ENCODE assay signal across 12 mouse cellular contexts in genomic region chr6:108152661-108153269, GRCm38 (mm10). TPM values are rescaled to one million over a fixed set of nuclear protein-coding genes. Genes with fewer than 3 reads are reported as not detected.
DNase-seq lines count a peak whose midpoint lies in the region; ATAC-seq lines count a peak whose summit lies in the region.
"Had no signal": no experiment of that assay in that cellular context is flagged by ENCODE, and none has a peak within 500 bp of the region (broad histone marks: within the 10 kb centered on the region; RNA-seq: fewer than 3 reads in every experiment).

No protein-coding gene starts in this region.

- no peaks in the 10 kb centered on the region for H3K27me3 ChIP-seq in embryonic facial prominence, embryonic 14.5 days (replicated peaks; ENCODE audit: control insufficient read depth, insufficient read depth, low read length)
- no peaks in the 10 kb centered on the region for H3K27me3 ChIP-seq in embryonic facial prominence, embryonic 10.5 days (replicated peaks; ENCODE audit: low read depth, poor library complexity, severe bottlenecking)
- no peaks in the 10 kb centered on the region for H3K27me3 ChIP-seq in intestine, embryonic 14.5 days (replicated peaks; ENCODE audit: control insufficient read depth, insufficient read depth, low read length)
- H3K27me3 ChIP-seq: embryonic facial prominence, embryonic 12.5 days; limb, embryonic 15.5 days had no signal

- H3K4me1 ChIP-seq in embryonic facial prominence, embryonic 14.5 days (ENCODE audit: control insufficient read depth, insufficient read depth, low read length): peaks cover 8% of the 10 kb centered on the region; the same call in 1 of the 2 replicates
- peaks cover 4% of the 10 kb centered on the region; the same call in 1 of the 2 replicates for H3K4me1 ChIP-seq in embryonic facial prominence, embryonic 10.5 days
- no peaks in the 10 kb centered on the region for H3K4me1 ChIP-seq in intestine, embryonic 14.5 days (replicated peaks; ENCODE audit: control insufficient read depth, insufficient read depth, low read length)
- H3K4me1 ChIP-seq: limb, embryonic 15.5 days had no signal

- no peak overlapping the region for H3K27ac ChIP-seq in embryonic facial prominence, embryonic 14.5 days (replicated peaks; ENCODE audit: low read depth, low read length)
- H3K27ac ChIP-seq in embryonic facial prominence, embryonic 10.5 days (replicated peaks): no peak overlapping the region
- H3K27ac ChIP-seq in intestine, embryonic 14.5 days (ENCODE audit: low read depth): 0 out of 2 replicates have a peak overlapping the region, but pooled peaks have one; percentile 51
- H3K27ac ChIP-seq: embryonic facial prominence, embryonic 12.5 days; limb, embryonic 15.5 days had no signal

- ATAC-seq in embryonic facial prominence, embryonic 14.5 days (ENCODE audit: low read depth): no peak
- no peak for ATAC-seq in intestine, embryonic 14.5 days (replicated peaks; ENCODE audit: low FRiP score, low TSS enrichment, low read depth)
- ATAC-seq: inflammation-experienced regulatory T-cells, adult 6 months had no signal

- H3K4me2 ChIP-seq in embryonic facial prominence, embryonic 14.5 days (ENCODE audit: low read depth, low read length): no peak overlapping the region
- no peak overlapping the region for H3K4me2 ChIP-seq in intestine, embryonic 14.5 days (ENCODE audit: low read length)
- H3K4me2 ChIP-seq: embryonic facial prominence, embryonic 12.5 days; limb, embryonic 15.5 days had no signal

- no peak overlapping the region for H3K9ac ChIP-seq in embryonic facial prominence, embryonic 14.5 days (ENCODE audit: low read depth, low read length)
- H3K9ac ChIP-seq in intestine, embryonic 14.5 days (ENCODE audit: low read length): no peak overlapping the region
- H3K9ac ChIP-seq: embryonic facial prominence, embryonic 12.5 days; limb, embryonic 15.5 days had no signal

- peak; percentile 71 for DNase-seq in embryonic facial prominence, embryonic 14.5 days (ENCODE audit: low spot score)
- DNase-seq in embryonic facial prominence, embryonic 10.5 days (ENCODE audit: low spot score): no peak
- DNase-seq in lung, postnatal 10 days: peak; percentile 33
- DNase-seq in lung, adult 18-20 months: no peak
- no peak for DNase-seq in intestine, embryonic 14.5 days (ENCODE audit: low spot score)
- peak; percentile 54 for DNase-seq in right cerebral cortex, postnatal 14 days
- no peak for DNase-seq in embryo, embryonic 10.5 days (ENCODE audit: low spot score)
- DNase-seq in spleen, postnatal 14 days (ENCODE audit: low spot score in 2 of 2): no peak
- DNase-seq: gastrocnemius, postnatal 25 days had no signal

- H3K4me3 ChIP-seq in embryonic facial prominence, embryonic 14.5 days (ENCODE audit: low read depth, low read length): no peak overlapping the region
- no peak overlapping the region for H3K4me3 ChIP-seq in embryonic facial prominence, embryonic 10.5 days
- no peak overlapping the region for H3K4me3 ChIP-seq in intestine, embryonic 14.5 days (ENCODE audit: low read depth, low read length)
- H3K4me3 ChIP-seq: embryonic facial prominence, embryonic 12.5 days; limb, embryonic 15.5 days had no signal

- H3K36me3 ChIP-seq in embryonic facial prominence, embryonic 14.5 days (ENCODE audit: control insufficient read depth, insufficient read depth, low read length): no peaks in the 10 kb centered on the region
- H3K36me3 ChIP-seq in embryonic facial prominence, embryonic 10.5 days (replicated peaks): peaks cover 20% of the 10 kb centered on the region
- H3K36me3 ChIP-seq in intestine, embryonic 14.5 days (ENCODE audit: control insufficient read depth, insufficient read depth, low read length): 0 out of 2 replicates have a peak, but pooled peaks cover 3% of the 10 kb centered on the region
- H3K36me3 ChIP-seq: limb, embryonic 15.5 days had no signal

- 80% methylated on average over 9 of the region's 9 CpGs for WGBS in embryonic facial prominence, embryonic 14.5 days
- 94% methylated on average over 9 of the region's 9 CpGs for WGBS in embryonic facial prominence, embryonic 10.5 days
- 87% methylated on average over 9 of the region's 9 CpGs for WGBS in intestine, embryonic 14.5 days

- H3K9me3 ChIP-seq in embryonic facial prominence, embryonic 14.5 days (ENCODE audit: control insufficient read depth, low read length): no peaks in the 10 kb centered on the region
- H3K9me3 ChIP-seq in embryonic facial prominence, embryonic 10.5 days: no peaks in the 10 kb centered on the region
- H3K9me3 ChIP-seq in intestine, embryonic 14.5 days (ENCODE audit: control insufficient read depth, low read length): no peaks in the 10 kb centered on the region
- H3K9me3 ChIP-seq: embryonic facial prominence, embryonic 12.5 days; limb, embryonic 15.5 days had no signal

RNA-seq across cellular contexts. Expression of gene Sumf1, which starts 32.6 kb away (rescaled TPM):
- polyA plus RNA-seq in embryonic facial prominence, embryonic 14.5 days (2014; fragmentation: Nextera tagmentation; extraction: Ambion mirVana): 27.4 and 28.6 TPM in 2 replicates
- 12.2 and 12.5 TPM in 2 replicates for polyA plus RNA-seq in embryonic facial prominence, embryonic 10.5 days (2016; fragmentation: Nextera tagmentation; extraction: Ambion mirVana)
- 20.3 and 21.7 TPM in 2 replicates for polyA plus RNA-seq in intestine, embryonic 14.5 days (2014; fragmentation: Nextera tagmentation; extraction: Ambion mirVana)

Comparison
In these comparisons a context has a peak if more than half of its experiments do, and no peak if none do; other contexts are left out.
1. DNase-seq: peak in embryonic facial prominence, embryonic 14.5 days (single experiment), lung, postnatal 10 days (single experiment) and right cerebral cortex, postnatal 14 days (single experiment); none in embryonic facial prominence, embryonic 10.5 days (single experiment), lung, adult 18-20 months (0 of 2), intestine, embryonic 14.5 days (single experiment), embryo, embryonic 10.5 days (single experiment) and spleen, postnatal 14 days (0 of 2).